Mouse (Mus musculus): ENCODE data around the gene Zfp759. TPM values are rescaled to one million over a fixed set of nuclear protein-coding genes. Genes with fewer than 3 reads are reported as not detected.
"Not testable (repeated sequence)": the region's sequence is repeated elsewhere in the genome, so short reads cannot be mapped to it uniquely, and the experiment has no call there.

Gene Zfp759
- 4.5 and 4.9 TPM in 2 replicates for polyA plus RNA-seq (2015; fragmentation: Nextera tagmentation; extraction: Ambion mirVana)

DNA sequence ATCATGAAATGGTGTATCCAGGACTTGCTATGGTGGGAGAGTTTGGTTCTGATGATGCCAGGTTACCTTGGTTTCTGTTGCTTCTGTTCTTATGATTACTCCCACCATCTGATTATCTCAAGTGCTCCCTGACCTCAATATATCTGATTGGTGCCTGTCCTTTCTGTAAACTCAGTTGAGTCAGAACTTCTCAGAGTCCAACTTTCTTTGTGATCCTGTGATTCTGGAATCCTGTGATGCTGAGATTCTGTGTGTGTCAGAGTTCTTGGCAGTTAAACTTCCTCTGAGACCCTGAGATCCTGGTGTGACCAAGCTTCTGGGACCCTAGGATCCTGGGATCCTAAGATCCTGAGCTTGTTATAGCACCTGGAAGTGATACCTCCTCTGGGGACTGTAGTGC, at the start of gene Zfp759:
Zfp759 (plus strand) TSS at position 301 of the 400 bp plus-strand sequence.
- H3K27me3 ChIP-seq (ENCODE audit: control insufficient read depth, insufficient read depth, low read depth, low read length); H3K4me2 ChIP-seq (ENCODE audit: low read length); H3K36me3 ChIP-seq (ENCODE audit: control insufficient read depth, insufficient read depth, low read length); H3K27ac ChIP-seq (ENCODE audit: low read length); H3K4me1 ChIP-seq (ENCODE audit: control insufficient read depth, insufficient read depth, low read length); ATAC-seq; H3K4me3 ChIP-seq (ENCODE audit: low read depth, low read length); H3K9ac ChIP-seq (ENCODE audit: low read depth, low read length); H3K9me3 ChIP-seq (replicated peaks; ENCODE audit: control insufficient read depth, low read length, poor library complexity, severe bottlenecking): not testable (repeated sequence)

DNA sequence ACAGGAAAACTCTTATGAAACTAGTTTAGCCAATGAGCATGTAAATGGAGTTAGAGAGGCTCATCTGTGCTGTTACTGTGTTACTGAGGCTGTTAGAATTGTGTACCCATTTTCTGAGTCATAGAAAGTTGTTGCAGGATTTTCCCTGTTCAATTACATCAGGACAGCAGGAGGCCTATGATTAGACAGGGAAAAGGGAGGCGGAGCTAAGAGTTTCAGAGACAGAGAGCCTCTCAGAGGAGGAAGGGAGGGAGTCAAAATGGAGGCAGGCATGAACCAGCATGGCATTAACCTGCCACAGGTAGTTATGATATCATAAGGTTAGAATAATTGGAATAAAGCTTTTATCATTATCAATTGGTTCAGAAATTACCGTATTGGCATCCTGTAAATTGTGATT, 48.7 kb upstream of the Zfp759 start:
- H3K4me1 ChIP-seq (ENCODE audit: control insufficient read depth, insufficient read depth, low read length) = no peaks in the 10 kb centered on the region
- no peak overlapping the region for H3K4me3 ChIP-seq (ENCODE audit: low read depth, low read length)
- 96% methylated on average over 2 of the region's 2 CpGs for WGBS
- H3K9me3 ChIP-seq (replicated peaks; ENCODE audit: control insufficient read depth, low read length, poor library complexity, severe bottlenecking) = peaks cover 22% of the 10 kb centered on the region; the same call in 1 of the 2 replicates
- H3K4me2 ChIP-seq (ENCODE audit: low read length) = no peak overlapping the region
- H3K36me3 ChIP-seq (ENCODE audit: control insufficient read depth, insufficient read depth, low read length) = peaks cover 63% of the 10 kb centered on the region
- H3K27ac ChIP-seq (ENCODE audit: low read length) = no peak overlapping the region
- no peak for ATAC-seq
- no peak overlapping the region for H3K9ac ChIP-seq (ENCODE audit: low read depth, low read length)
- no peaks in the 10 kb centered on the region for H3K27me3 ChIP-seq (ENCODE audit: control insufficient read depth, insufficient read depth, low read depth, low read length)

DNA sequence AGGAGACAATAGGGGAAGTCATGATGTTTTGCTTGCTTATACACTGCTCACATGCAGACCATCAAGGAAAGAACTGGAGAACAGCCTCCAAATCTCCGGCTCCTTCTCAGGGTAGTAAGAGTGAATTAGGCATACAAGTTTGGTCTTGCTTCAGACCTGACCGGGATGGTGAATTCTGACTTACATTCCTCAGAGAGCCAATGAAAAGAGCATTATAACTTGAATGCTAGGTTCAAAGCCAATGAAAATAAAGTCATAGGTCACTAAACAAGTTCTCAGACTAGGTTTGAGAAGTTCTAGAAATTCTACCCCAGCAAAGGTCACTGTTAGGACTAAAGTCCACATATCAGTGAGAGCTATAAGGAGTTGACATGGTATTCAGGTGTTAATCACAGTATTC, 44.2 kb upstream of the Zfp759 start:
- no peak for ATAC-seq
- Histone ChIP-seq H3K4me2 (ENCODE audit: low read length) (no peak overlapping the region), H3K27me3 (ENCODE audit: control insufficient read depth, insufficient read depth, low read depth, low read length) (no peaks in the 10 kb centered on the region), H3K27ac (ENCODE audit: low read length) (no peak overlapping the region), H3K9ac (ENCODE audit: low read depth, low read length) (no peak overlapping the region), H3K9me3 (replicated peaks; ENCODE audit: control insufficient read depth, low read length, poor library complexity, severe bottlenecking) (peaks cover 6% of the 10 kb centered on the region; the same call in 1 of the 2 replicates), H3K4me3 (ENCODE audit: low read depth, low read length) (no peak overlapping the region), H3K4me1 (ENCODE audit: control insufficient read depth, insufficient read depth, low read length) (peaks cover 13% of the 10 kb centered on the region), H3K36me3 (ENCODE audit: control insufficient read depth, insufficient read depth, low read length) (peaks cover 39% of the 10 kb centered on the region)
- 97% methylated on average over 2 of the region's 2 CpGs for WGBS

DNA sequence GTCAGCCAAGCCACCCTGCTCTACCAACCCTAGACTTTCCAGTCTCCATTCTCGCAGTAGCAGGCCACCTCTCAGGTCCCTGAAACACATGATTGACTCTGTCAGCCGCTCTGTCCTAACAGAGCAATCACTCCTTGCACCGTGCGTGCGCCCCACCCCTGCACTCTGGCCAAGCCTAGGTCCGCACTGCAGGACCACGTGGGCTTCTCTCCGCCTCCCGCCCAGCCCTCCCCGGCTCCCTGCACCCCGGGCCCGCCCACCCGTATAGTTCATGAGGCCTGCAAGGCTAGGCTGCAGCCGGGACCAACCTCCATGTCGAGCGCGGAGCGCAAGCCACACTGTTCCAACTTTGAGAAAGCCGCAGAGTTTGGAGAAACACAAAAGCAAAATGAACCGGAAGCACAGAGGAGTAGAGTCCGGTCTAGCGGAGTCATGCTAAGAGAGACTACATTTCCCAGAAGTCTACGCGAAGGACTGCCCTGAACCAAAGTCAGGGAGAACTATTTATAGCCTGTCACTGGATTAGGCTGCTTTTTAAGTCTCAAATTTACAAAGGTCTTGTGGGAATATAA, 40.2 kb upstream of the Zfp759 start:
- Histone ChIP-seq H3K9me3 (replicated peaks; ENCODE audit: control insufficient read depth, low read length, poor library complexity, severe bottlenecking) (peaks cover 4% of the 10 kb centered on the region; the same call in 1 of the 2 replicates), H3K27ac (ENCODE audit: low read length) (peak overlapping the region; percentile 69), H3K36me3 (ENCODE audit: control insufficient read depth, insufficient read depth, low read length) (peaks cover 13% of the 10 kb centered on the region; the same call in 1 of the 2 replicates), H3K4me1 (ENCODE audit: control insufficient read depth, insufficient read depth, low read length) (peaks cover 13% of the 10 kb centered on the region), H3K4me2 (ENCODE audit: low read length) (peak overlapping the region; percentile 77), H3K9ac (ENCODE audit: low read depth, low read length) (peak overlapping the region; percentile 71), H3K4me3 (ENCODE audit: low read depth, low read length) (peak overlapping the region; percentile 61), H3K27me3 (ENCODE audit: control insufficient read depth, insufficient read depth, low read depth, low read length) (no peaks in the 10 kb centered on the region)
- peak; percentile 99 for ATAC-seq
- WGBS = 1% methylated on average over 24 of the region's 24 CpGs

DNA sequence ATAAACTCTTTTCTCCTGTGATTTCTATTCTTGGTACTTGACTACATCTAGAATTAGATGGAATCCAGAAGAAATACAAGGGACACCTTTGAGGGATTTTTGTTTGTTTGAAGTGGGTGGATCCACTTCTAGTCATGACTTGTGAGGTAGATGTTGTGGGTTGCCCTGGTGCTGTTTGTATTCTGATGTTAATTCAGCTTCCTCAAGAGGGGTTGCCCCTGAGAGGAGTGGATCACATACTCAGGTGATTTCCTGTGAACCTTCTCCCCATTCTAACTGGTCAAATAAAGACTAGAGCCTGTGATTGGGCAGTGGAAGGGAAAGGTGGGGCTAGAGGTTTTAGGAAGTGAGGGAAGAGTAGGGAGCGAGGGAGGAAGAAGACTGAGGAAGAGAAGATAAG, 39.5 kb upstream of the Zfp759 start:
- H3K4me1 ChIP-seq (ENCODE audit: control insufficient read depth, insufficient read depth, low read length) = peaks cover 13% of the 10 kb centered on the region
- peaks cover 9% of the 10 kb centered on the region; the same call in 1 of the 2 replicates for H3K36me3 ChIP-seq (ENCODE audit: control insufficient read depth, insufficient read depth, low read length)
- H3K27ac ChIP-seq (ENCODE audit: low read length) = 0 out of 2 replicates have a peak overlapping the region, but pooled peaks have one; percentile 6
- ATAC-seq = peak; percentile 6; the same call in 1 of the 2 replicates
- H3K4me2 ChIP-seq (ENCODE audit: low read length) = peak overlapping the region; percentile 77
- 82% methylated on average over 1 of the region's 1 CpGs for WGBS
- H3K9me3 ChIP-seq (replicated peaks; ENCODE audit: control insufficient read depth, low read length, poor library complexity, severe bottlenecking) = peaks cover 4% of the 10 kb centered on the region; the same call in 1 of the 2 replicates
- peak overlapping the region; percentile 5; the same call in 1 of the 2 replicates for H3K9ac ChIP-seq (ENCODE audit: low read depth, low read length)
- peak overlapping the region; percentile 61 for H3K4me3 ChIP-seq (ENCODE audit: low read depth, low read length)
- no peaks in the 10 kb centered on the region for H3K27me3 ChIP-seq (ENCODE audit: control insufficient read depth, insufficient read depth, low read depth, low read length)

DNA sequence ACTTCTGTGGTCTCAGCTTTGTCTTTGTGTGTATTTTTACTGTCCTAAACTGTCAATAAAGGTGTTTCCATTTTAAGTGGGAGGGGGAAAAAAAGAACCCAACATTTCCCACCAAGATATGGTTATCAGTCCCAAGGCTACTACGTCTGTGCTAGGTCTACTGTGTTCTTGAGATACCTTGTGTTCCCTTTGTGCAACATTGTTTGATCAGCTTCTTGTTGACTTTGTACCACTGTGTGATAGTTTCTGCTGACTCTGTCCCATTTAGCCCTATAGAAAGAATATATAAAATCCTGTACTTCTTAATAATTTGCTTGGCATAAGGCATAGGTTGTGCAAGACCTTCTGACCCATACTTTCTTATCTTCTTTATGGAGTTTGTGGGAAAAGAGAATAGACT, 31.3 kb upstream of the Zfp759 start:
- Histone ChIP-seq H3K4me1 (ENCODE audit: control insufficient read depth, insufficient read depth, low read length) (no peaks in the 10 kb centered on the region), H3K4me3 (ENCODE audit: low read depth, low read length) (no peak overlapping the region), H3K9ac (ENCODE audit: low read depth, low read length) (no peak overlapping the region), H3K36me3 (ENCODE audit: control insufficient read depth, insufficient read depth, low read length) (no peaks in the 10 kb centered on the region), H3K4me2 (ENCODE audit: low read length) (no peak overlapping the region), H3K9me3 (replicated peaks; ENCODE audit: control insufficient read depth, low read length, poor library complexity, severe bottlenecking) (no peaks in the 10 kb centered on the region), H3K27ac (ENCODE audit: low read length) (no peak overlapping the region), H3K27me3 (ENCODE audit: control insufficient read depth, insufficient read depth, low read depth, low read length) (no peaks in the 10 kb centered on the region)
- WGBS = 82% methylated on average over 1 of the region's 1 CpGs
- ATAC-seq = no peak

DNA sequence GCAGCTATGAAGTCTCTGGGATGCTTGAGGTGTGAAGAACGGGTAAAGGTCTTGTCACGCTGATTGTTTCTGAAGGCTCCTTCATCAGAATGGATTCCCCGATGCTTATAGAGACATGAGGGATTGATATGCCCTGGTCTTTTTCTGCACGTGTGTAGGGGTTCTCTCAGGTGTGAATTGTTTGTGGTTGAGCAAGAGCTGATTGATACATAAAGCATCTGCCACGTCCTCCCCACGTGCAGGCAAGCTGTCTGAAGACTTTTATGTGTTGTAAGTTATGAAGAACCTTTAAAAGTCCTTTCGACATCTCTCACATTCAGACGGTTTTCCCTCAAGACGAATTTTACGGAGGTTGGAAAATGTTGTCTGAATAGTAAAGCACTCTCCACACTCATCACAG, 23.6 kb upstream of the Zfp759 start, which contains the start of gene Zfp708:
Zfp708 (minus strand) TSS at position 101 of the 400 bp plus-strand sequence.
- Histone ChIP-seq H3K27me3 (ENCODE audit: control insufficient read depth, insufficient read depth, low read depth, low read length) (no peaks in the 10 kb centered on the region), H3K4me2 (ENCODE audit: low read length) (no peak within 1 kb of the TSS), H3K4me1 (ENCODE audit: control insufficient read depth, insufficient read depth, low read length) (no peaks in the 10 kb centered on the region), H3K9me3 (replicated peaks; ENCODE audit: control insufficient read depth, low read length, poor library complexity, severe bottlenecking) (no peaks in the 10 kb centered on the region), H3K27ac (ENCODE audit: low read length) (no peak within 1 kb of the TSS), H3K4me3 (ENCODE audit: low read depth, low read length) (no peak within 1 kb of the TSS), H3K9ac (ENCODE audit: low read depth, low read length) (no peak within 1 kb of the TSS), H3K36me3 (ENCODE audit: control insufficient read depth, insufficient read depth, low read length) (no peaks in the 10 kb centered on the region)
- WGBS = 92% methylated on average over 10 of the region's 10 CpGs
- no peak for ATAC-seq

DNA sequence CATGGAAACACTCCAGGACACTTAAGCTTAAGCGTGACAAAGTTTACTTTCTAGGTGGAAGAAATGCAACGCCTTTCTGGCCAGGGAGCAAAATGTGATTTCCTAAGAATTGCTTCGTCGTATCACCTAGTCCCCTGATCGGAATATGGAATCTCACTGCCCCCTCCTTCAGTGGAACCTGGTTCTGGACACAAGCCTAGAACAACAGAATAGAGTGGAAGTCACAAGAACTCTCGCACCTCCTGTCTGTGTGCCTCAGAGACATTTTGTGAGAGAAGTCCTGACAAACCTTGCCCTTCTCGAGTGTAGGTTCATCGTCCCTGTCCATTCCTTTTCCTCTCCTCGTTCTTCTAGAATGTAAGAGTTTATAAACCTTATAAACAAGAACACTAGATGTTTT, 13.8 kb upstream of the Zfp759 start:
- no peaks in the 10 kb centered on the region for H3K9me3 ChIP-seq (replicated peaks; ENCODE audit: control insufficient read depth, low read length, poor library complexity, severe bottlenecking)
- no peak overlapping the region; the same call in 1 of the 2 replicates for H3K9ac ChIP-seq (ENCODE audit: low read depth, low read length)
- no peak for ATAC-seq
- peak overlapping the region; percentile 46 for H3K4me3 ChIP-seq (ENCODE audit: low read depth, low read length)
- WGBS = 71% methylated on average over 9 of the region's 9 CpGs
- H3K4me1 ChIP-seq (ENCODE audit: control insufficient read depth, insufficient read depth, low read length) = no peaks in the 10 kb centered on the region
- H3K4me2 ChIP-seq (ENCODE audit: low read length) = peak overlapping the region; percentile 80
- no peaks in the 10 kb centered on the region for H3K27me3 ChIP-seq (ENCODE audit: control insufficient read depth, insufficient read depth, low read depth, low read length)
- H3K27ac ChIP-seq (ENCODE audit: low read length) = no peak overlapping the region
- no peaks in the 10 kb centered on the region for H3K36me3 ChIP-seq (ENCODE audit: control insufficient read depth, insufficient read depth, low read length)

DNA sequence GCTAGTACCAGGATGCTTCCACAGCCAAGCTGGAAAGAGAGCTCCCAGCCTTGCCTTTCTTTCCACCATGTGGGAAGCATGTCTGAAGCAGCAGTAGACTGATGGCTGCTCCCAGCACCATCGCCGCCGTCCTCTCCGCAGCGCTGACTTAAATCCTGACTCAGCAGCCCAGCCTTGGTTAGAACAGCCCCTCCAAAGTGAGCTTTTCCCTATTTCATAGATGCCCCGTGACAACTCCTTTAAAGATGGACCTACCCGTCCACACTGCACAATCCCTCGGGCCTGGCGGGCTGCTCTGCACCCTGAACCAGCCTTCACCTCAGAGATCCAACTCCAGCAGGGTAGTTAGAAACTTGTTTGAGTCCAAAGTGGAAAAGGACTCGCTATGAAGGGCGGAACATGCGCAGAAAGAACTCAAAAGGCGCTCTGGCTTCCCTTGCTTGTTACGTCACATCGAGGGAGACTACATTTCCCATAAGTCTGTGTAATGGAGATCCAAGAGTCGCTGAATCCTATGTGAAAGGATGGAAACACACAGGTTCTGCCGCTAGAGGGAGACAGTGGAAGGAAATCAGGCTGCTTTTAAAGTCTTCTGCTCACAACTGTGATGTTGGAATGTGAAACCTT, 13.2 kb upstream of the Zfp759 start, which contains the start of gene Gm28557:
Gm28557 (minus strand) TSS at position 411 of the 627 bp plus-strand sequence.
- peak within 1 kb of the TSS; percentile 40 for H3K9ac ChIP-seq (ENCODE audit: low read depth, low read length)
- under 1% methylated on average over 17 of the region's 17 CpGs for WGBS

More for the DNA sequence above, 13.2 kb upstream of the Zfp759 start, which contains the start of gene Gm28557:
- H3K9me3 ChIP-seq (replicated peaks; ENCODE audit: control insufficient read depth, low read length, poor library complexity, severe bottlenecking) = no peaks in the 10 kb centered on the region
- H3K27me3 ChIP-seq (ENCODE audit: control insufficient read depth, insufficient read depth, low read depth, low read length) = no peaks in the 10 kb centered on the region
- H3K4me1 ChIP-seq (ENCODE audit: control insufficient read depth, insufficient read depth, low read length) = no peaks in the 10 kb centered on the region
- H3K4me3 ChIP-seq (ENCODE audit: low read depth, low read length) = peak within 1 kb of the TSS; percentile 46
- peak within 1 kb of the TSS; percentile 80 for H3K4me2 ChIP-seq (ENCODE audit: low read length)
- H3K36me3 ChIP-seq (ENCODE audit: control insufficient read depth, insufficient read depth, low read length) = no peaks in the 10 kb centered on the region
- peak; percentile 98 for ATAC-seq
- peak within 1 kb of the TSS; percentile 48 for H3K27ac ChIP-seq (ENCODE audit: low read length)
